Mouse (Mus musculus) liver, adult (tissue): ENCODE measurements around the gene Ints11.

ENCODE experiments used
- GATA4 ChIP-seq: IDR thresholded peaks from 2 replicates; pipeline ENCODE4 v1.6.1; 2014; ENCODE audit warnings: mild to moderate bottlenecking, low read length; ENCODE audit not compliant: insufficient replicate concordance

Gene Ints11

DNA sequence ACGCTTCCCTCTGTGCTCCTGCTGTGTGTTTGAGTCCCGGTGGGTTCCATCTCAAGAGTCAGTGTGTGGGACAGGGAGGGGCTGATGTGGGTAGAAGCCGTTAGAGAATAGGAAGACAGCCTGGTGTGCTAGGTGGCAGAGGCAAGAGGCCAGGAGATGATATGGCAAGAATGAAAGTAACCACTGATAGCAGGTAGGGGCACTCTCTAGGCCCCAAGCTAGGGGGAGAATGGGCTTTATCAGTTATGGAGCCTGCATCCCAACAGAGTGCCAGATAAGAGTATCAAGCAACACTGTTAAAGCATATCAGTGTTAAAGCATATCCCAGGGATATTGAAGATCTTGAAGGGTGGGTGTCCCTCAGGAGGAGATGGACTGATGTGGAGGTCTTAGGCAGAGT, 12.5 kb upstream of the Ints11 start:
- TF ChIP-seq GATA4, result no peak

DNA sequence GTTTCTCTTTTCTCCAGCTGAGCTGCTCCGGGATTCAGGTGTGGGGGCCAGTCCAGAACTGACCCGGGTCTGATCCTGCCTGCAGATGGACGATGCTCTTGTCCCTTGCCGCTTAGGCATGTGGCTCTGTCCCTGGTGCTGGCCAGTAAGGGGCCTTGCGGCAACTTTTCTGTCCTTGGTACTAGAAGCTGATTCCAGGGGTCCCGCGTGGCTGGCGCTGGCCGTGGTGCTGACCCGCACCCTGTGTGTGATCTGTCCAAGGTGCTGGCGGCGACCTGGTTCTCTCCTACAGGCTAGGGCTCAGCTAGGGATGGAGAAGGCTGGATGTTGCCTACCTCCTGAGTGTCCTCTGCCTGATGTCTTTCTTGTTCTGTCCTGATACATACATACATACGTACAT, 10.0 kb upstream of the Ints11 start:
- TF ChIP-seq GATA4, result no peak

DNA sequence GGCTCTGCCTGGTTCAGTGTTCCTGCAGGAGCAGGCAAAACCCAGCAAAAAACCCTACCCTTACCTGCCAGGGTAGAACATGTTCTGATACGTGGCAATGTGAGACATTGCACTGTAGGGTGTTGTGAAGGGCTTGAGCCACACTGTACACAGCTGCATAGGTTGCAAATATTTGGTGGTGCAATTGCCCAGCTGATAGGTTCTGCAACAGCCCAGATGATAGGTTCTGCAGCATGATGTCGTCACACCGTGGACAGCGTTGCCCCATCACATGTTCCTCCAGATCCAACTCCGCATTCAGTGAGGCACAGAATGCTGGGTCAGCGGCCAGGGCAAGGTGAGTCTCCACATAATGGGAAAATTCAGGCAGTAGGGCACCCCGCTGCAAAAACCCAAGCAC, 7.6 kb upstream of the Ints11 start:
- TF ChIP-seq GATA4, result no peak

DNA sequence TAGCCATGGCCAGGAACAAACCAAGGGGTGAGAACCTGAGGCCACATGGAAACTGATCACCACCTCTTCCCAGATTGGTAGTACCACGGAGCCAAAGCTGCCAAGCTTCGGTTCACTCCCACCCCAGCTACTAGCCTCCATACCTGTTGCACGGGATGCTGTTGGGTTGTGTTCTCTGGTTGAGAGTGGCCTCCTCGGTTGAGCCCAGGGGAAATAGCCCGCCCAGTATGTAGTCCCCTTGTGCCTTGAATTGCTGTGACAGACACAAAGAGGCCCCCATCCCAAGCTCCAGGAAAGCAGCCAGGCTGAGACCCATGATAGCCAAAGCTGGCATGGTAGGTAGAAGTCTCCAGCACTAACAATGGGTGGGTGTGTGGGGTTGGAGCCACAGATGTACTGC, 6.3 kb upstream of the Ints11 start, which contains the start of gene Tas1r3:
Tas1r3 (minus strand) TSS at position 362 of the 400 bp plus-strand sequence.
- TF ChIP-seq GATA4, result no peak

DNA sequence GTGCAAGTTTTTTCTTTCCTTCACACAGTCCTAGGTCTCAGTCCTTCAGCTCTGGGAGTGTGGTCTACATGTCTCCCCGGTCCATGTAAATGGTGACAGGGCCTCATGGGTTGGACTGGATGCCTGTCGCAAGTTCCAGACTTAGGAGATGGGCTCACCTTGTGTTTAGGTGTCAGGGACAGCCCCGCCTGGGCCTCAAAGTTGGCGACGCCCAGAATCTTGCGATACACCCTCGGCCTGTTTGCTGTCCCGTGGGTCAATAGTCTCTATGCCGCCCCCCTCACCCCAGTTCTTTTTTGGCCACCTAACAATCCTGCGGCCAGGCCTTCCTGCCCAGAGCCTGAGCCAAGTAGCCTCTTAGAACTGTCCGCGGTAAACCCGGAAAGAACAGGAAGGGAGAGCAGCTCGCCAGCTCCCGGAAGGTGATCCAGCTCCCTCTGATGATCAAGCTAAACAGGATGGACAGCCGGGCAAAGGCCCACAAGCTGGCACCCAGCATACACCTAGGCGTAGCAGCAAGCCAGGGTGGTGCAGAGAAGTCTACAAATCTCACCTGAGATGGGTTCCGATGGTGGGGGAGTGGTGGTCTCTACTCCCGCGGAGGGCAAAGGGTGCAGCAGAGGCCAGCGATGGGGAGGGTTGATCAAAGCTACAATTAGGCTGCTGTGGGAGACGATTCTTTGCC, 590 bp upstream of the Ints11 start:
- no peak for TF ChIP-seq GATA4

DNA sequence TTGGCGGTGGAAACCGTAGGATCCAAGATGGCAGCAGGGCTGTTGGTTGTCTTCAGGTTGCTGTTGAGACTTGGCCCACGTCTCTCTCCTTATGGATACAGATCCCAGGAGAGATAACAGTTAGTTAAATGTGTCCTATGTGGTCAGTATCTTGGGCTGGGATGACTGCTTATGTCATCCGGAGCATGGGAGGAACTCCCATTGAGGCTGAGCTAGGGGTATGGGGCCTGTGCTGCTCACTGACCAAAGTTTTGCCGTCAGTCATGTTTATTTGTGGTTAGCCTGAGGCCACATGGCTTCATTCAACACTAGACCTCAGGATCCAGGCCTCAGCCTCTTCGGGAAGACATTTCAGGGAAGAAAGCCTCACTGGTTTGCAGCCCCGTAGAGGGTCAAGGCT, 2.1 kb downstream of the Ints11 start:
- TF ChIP-seq GATA4, result no peak

DNA sequence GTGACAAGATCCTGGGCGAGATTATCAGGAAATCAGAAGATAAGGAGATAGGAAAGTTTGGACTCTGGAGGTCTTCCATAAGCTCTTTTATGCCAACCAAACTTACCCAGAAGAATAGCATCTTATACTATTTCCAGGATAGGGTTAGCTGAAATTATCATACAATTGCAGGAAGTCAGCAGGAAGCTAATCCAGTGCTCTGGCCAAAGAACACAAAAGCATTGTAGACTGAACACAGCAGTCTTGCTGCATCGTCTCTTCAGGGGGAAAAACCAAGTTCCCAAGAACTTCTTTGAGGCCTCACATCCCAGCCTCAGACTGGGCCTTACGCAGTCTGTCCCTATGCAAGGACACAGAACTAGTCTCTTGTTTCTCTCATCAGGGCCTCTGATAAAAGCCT, 14.2 kb downstream of the Ints11 start:
- TF ChIP-seq GATA4, result peak; percentile 54; the same call in 1 of the 2 replicates

DNA sequence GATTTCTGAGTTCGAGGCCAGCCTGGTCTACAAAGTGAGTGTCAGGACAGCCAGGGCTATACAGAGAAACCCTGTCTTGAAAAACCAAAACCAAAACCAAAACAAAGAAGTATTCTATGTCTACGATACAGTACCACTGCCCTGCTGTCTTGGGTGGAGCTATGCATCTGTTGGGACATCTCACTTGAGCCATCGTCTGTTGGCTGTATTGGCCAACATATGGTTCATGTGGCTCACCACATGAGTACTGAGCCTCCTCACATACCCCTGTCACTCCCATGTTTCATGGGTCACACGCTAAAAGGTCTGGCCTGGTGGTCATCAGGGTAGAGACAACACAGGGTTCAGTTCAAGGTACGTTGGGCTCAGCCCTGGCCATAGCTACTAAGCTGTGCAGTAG, 17.0 kb downstream of the Ints11 start:
- TF ChIP-seq GATA4, result no peak

DNA sequence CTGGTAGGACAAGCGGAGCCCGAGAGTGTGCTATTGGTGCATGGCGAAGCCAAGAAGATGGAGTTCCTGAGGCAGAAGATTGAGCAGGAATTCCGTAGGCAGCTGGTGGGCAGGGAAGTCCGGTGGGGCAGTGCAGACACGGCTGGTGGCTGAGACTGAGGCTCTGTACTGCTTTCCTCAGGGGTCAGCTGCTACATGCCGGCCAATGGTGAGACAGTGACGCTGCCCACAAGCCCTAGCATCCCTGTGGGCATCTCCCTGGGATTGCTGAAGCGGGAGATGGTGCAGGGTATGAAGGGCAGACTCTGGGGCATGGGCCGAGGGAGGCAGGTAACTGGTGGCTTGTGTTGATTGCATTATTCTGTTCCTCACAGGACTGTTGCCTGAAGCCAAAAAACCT, 18.3 kb downstream of the Ints11 start:
- no peak for TF ChIP-seq GATA4

DNA sequence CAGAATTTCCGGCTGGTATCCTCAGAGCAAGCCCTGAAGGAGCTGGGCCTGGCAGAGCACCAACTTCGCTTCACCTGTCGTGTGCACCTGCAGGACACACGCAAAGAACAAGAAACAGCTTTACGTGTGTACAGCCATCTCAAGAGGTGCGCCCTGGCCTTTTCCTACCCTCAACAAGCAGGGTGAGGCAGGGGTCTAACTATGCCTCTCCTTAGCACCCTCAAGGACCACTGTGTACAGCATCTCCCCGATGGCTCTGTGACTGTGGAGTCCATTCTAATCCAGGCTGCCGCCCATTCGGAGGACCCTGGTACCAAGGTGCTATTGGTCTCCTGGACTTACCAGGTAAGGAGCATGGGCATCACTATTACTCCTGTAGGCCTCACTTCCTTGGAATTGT, 18.8 kb downstream of the Ints11 start:
- no peak for TF ChIP-seq GATA4

DNA sequence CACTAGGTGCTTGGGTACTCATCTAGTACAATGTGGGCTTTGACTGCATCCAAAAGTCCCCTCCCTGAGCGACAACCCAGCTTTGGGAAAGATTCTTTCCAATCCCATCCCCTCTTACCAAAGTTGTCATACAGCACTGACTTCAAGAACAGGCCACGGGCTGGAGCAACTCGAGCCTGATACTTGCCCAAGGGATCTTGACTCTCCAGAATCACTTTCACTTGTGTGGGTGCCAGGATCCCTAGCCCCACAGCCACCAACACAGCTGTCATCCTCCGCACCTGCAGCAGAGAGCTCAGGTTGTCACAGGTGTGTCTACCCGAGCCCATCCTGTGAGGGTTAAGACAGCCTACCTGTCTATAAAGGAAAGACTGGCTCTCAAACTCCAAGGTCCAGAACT, 20.0 kb downstream of the Ints11 start:
- no peak for TF ChIP-seq GATA4

DNA sequence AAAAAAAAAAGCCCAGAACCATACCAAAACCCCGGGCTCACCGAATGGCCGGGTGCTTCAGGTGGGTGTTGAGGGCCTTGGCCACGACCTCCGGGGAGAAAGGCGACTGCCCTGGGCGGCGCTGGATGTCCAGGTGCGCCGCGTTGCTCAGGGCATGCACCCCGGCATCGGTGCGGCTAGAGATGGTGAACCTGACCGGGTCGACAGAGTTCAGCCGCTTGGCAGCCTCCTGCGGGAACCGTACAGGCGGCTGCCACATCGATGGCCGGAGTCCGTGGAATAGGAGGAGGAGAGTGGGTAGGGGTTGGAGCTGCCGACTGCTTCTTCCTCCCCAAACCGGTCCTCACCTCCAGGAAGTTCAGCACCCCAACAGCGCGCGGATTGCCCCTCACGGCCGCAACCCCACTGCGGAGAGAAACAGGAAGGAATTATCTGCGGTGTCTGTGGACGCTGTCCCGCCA, 21.7 kb downstream of the Ints11 start:
- no peak for TF ChIP-seq GATA4

DNA sequence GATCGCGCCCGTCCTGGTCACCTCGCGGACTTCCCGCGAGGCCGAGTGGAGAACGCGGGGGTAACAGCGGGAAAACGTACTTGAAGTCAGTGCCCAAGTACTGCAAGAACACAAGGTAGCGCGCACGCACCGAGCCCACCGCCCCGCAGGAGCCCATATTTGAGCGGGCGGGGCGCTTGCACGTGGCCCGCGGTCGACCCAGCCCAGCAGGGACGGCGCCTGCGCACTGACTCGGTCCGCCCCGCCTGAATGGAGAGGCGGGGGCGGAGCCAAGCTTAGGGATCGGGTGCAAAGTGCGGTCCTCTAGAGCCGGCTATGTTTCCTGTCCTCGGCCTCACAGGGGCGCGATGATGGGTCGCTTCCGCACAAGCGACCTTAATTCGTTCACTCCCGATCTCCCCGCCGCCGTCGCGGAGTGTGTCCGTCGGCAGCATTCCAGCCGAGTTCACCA, 22.2 kb downstream of the Ints11 start, which contains the start of the genes Pusl1 and Acap3:
Pusl1 (minus strand) TSS at position 231 of the 451 bp plus-strand sequence.
Acap3 (plus strand) TSS at position 272 of the 451 bp plus-strand sequence.
- no peak for TF ChIP-seq GATA4

DNA sequence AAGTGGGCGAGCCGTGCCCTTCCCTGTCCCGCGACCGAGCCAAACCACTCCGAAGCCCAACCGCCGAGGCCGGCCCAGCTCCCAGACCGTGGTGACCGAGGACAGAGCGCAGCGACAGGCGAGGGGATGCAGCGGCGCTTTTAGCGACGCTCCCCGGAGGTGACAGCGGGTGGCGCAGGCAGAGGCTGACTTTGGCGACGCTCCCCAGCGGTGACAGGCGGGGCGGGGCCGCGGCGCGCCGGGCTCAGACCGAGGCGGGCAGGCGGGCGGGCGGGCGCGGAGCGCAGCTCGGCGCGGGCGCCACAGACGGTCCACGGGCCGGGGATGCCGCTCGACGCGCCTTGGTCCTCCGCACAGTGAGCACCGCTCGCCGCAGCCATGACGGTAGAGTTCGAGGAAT, 22.7 kb downstream of the Ints11 start:
- no peak for TF ChIP-seq GATA4

DNA sequence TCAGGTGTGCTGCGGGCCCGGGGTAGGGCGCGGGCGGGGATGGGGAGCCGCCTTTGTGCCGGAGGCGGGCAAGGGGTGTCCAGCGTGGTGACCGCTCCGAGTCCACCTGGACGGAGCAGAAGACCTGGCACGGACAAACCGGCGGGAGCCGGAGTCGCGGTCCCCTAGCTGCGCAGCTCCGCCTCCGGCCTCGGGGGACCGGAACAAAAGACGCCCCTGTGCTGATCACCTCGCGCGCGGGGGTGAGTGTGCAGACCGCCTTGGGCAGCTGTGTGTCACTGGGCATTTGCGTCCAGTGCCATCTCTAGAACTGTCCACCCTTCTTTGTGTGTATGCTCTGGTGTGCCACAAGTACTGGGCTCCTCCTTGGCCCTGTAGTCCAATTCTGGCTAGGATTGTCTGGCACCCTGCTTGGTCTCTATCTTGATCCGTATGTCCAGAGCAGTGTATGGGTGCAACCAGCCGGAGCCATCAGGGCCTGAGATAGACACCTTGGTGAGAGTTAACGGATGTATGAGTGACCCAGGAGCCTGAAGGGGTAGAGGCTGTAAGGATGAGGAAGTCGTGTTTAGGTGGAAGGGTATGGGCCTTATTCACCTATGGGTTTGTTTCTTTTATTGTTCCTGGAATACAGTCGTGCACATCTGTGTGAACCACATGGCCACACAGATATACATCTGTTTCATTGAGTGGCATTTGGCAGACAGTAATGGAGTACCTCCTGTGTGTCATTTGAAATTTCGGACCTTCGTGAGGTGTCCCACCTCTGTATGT, 23.3 kb downstream of the Ints11 start:
- TF ChIP-seq GATA4, result no peak

DNA sequence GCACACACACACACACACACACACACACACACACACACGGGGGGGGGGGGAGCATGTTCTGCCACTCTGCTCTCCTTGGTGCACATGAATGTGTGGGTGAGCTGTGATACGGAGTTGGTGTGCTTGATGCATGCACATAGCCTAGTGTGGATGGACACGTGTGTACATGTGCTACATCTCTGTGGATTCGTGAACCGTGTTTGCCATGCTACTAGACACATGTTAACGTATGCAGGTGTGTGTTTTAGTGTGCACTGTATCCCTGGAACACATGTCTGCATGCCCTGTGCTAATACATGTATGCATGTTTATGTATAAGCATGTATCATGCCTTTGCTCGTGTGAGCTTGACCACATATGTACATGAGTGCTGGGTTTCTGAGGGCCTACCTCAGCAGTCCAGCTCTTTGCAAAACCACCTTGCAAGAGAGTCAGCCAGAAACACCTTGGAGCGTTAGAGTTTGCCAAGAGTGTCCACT, 23.9 kb downstream of the Ints11 start:
- no peak for TF ChIP-seq GATA4
